Mouse (Mus musculus) right cerebral cortex, postnatal 10 days (tissue): Measurements from ENCODE around the gene Dnph1.

Experiments used
- DNase-seq, 2 experiments: peaks; one replicate each; pipeline ENCODE4 v3.0.0; 2021; ENCODE audit warnings: low spot score in 2 of 2

The Dnph1 gene

GRCm38 (mm10) chr17:46503847-46504638 is 7.5 kb downstream of the Dnph1 start:
- DNase-seq = no peak

DNA sequence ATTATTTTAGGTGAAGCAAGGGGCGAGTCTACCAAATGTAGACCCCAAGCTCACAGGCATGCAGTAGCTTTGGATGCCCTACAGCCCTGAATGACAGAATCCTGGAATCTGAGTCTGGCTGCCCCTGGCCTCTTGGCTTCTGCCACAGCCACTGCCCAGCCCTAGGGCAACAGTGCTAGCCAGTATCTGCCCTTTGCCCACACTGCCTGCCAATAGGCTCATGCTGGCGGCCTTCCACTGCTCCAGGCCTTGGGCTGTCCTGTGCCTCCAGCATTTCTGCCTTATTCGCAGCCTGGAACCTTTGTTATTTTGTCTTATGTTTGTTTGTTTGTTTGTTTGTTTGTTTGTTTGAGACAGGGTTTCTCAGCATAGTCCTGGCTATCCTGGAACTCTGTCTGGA is 9.1 kb downstream of the Dnph1 start:
- DNase-seq = no peak

GRCm38 (mm10) chr17:46511059-46511710 is 14.7 kb downstream of the Dnph1 start:
- no peak for DNase-seq

GRCm38 (mm10) chr17:46513329-46513728 is 16.8 kb downstream of the Dnph1 start:
- DNase-seq = no peak

DNA sequence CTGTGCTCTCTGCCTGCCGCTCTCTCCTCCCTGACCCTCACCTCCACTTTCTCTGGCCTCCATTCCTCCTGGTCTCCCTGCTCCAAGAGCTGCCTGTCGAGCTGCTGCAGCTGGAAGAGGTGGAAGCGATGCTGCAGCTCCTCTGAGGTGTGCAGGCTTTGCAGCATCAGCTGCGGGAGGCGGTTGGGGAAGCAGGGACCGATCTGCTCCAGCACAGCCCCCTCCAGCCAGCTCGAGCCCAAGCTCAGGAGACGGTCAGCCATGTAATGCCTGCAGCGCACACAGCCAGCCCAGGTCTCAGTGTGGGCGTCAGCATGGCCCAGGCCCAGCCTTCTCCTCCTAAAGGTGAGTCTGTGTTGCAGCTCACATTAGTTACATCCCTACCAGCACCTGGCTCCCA is 23.5 kb downstream of the Dnph1 start:
- no peak for DNase-seq

- no peak for DNase-seq
Observed at GRCm38 (mm10) chr17:46520385-46520979, 24.0 kb downstream of the Dnph1 start.

DNA sequence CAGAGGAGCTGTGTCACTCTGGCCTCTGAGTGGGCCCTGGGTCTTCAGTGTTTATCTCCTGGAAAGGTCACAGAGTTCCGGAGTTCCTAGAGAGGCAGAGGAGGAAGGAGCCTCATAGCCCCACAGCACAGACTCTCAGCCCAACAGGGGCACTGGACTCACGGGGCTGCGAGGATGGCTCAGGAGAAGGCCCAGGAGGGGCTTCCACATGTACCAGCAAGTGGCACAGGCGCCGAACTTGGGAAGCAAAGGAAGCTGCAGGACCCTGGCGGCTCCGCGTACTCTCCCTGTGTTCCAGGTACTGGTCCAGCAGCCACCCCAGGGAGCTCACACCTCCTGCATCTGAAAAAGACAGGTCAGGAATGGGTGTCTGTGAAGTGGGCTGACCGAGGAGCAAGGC is 24.7 kb downstream of the Dnph1 start:
- DNase-seq = no peak

DNA sequence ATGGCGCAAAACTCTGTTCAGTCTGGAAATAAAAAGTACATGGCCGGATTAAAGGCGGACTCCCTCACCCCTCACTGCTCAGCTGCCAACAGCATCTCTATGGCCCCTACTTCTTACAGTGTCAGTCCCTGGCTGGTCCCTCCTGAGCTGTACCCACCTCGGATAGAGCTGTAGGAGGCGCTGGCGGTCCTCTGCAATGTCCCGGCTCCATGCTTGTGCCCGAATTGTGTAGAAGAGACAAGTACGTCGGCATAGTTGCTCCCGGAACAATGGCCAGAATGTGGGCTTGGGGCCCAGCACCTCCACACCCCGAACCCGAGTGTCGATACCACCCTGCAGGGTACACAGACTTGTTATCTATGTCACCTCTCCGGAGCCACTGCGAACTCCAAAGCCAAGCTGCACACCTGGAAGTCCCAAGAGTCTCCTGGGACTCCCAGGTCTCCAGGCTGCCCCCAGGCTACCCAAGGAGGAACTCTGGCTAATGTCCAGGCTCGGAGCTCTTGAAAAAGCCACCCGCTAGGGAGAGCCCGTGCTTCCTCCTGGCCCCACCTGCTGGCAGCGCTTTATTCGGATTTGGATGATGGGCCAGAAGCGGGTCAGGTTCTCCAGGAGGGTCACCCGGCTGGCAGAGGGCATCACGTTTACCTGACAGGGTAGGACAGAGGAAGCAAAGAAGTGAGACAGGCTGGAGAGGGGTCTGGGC is 25.6 kb downstream of the Dnph1 start:
- DNase-seq = peak in 1 of 2 experiments; percentile 28

- peak in 1 of 2 experiments; percentile 28 for DNase-seq
Observed at GRCm38 (mm10) chr17:46525065-46525464, 28.6 kb downstream of the Dnph1 start.

DNA sequence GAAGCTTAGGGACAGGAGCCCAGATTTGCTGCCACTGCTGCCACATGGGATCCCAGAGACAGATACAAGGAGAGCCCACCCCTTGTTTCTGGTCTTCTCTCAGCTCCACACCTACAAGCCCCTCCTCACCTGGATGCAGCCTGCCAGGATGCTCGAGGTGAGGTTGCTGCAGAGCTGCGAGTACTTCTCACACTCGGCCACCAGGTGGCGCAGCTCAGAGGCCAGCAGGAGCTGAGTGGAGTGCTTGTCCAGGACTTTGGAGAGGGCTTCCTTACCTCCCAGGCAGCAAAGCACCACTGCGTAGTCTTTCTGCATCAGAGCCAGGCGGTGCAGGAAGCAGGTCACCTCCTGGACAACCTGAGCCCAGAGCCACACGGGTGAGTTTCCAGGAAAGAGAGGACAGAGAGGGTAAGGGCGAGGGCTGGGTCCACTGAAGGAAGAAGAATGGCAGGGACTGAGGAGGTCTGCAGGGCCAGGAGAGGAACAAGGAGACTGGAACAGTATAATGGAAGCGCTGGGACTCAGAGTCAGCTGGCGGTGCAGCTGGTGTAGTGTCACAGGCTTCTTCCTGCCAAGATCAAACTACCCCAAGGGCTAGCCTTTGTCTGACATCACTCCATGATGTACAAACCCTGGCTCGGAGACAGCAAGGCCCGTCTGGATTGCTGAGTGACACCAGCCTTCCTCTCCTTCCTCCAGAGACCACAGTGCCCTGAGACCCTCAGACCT is 29.2 kb downstream of the Dnph1 start:
- peak; percentile 64 to 81 for DNase-seq

DNA sequence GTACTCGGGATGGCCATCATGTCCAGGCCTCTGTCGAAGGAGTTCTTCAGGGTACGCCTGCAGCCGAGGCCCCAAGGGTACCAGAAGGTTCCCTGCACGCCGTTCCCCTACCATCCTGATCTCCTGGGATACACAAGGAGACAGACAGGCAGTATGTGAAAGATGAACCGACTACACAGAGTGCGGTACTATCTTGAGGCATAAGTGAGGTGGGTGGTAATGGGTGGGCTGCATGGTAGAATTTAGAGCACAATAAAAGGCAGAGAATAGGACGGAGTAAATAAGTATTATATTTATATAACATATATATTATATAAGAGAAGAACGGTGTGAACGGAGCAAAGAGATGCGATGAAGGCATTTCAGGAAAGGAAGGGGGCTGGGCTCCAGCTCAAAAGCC is 47.1 kb downstream of the Dnph1 start:
- peak in 1 of 2 experiments; percentile 35 for DNase-seq

DNA sequence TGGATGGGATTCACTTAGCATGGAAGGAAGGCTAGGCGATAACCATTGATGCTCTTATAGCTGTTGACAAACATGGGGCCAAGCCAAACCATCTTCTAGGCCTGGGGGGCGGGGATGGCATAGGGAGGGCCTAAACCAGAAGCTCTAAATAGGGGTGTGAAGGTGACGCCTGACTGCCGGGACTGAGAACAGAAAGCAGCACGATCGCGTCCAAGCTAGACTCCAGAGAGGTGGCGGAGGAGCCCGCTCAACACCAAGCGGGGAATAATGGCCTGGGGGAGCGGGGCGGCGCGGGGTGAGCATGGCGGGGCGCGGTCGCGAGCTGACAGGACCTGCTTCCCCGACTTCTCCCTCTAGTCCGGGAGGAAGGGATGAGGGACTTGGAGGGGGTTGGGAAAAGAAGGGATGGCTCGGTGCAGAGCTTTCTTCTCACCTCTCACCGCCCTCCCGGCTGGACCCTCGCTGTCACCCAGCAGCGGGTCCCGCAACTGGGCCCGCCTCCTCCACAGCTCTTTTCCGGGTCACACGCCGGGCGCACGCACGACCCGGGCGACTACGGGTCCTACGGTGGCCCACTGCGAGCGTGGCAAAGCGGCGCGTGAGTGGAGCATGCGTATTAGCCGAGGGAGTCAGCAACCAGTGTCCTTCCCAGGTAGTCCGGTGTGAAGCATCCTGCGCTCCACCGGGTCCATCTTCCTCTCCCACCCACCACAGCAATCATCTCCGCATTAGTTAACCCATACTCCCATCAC is 49.5 kb downstream of the Dnph1 start, which contains the start of gene Cul9:
Gene Cul9, minus strand, starts transcription at position 576 of the 752 bp plus-strand sequence.
- peak; percentile 93 to 94 for DNase-seq

DNA sequence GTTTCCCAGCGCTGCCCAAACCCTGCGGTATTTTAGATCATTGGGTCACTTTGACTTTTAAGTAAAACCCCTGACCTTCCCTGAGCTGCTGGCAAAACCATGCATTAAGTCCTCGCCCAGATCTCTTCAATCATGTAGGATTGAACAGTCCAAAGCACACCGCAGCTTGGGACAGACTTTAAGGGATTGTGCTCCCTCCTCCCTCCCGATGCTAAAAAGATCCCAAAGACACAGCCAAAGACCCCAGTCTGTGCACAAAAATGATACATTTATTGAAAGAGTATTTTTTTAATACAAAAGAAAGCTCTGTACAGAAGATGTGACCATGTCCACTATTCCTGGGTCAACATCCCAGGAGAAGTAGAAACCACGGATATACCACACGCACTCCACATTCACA is 50.1 kb downstream of the Dnph1 start:
- no peak for DNase-seq

- DNase-seq = peak; percentile 48 to 57
Observed at GRCm38 (mm10) chr17:46546995-46547394, 50.5 kb downstream of the Dnph1 start.

GRCm38 (mm10) chr17:46547923-46548322 is 51.4 kb downstream of the Dnph1 start:
- no peak for DNase-seq

DNA sequence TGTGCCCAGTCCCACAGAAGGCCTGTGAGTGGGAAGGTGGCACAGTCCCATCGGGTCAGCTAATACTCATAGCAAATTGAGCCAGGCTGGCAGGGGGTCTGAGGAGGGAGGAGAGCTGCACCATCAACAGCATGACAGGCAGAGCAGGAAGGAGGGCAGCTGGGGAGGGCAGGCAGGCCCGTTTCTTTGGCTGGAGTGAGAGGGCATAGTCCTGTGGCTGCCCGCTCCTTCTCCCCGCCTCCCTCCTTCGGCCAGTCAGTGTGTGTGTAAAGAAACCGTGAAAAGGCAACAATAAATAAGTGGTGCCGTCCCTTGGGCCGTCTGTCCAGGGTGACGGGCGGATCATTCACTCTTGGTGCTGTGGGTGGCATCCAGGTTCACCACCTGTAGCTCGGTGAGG is 52.2 kb downstream of the Dnph1 start:
- DNase-seq = no peak

DNA sequence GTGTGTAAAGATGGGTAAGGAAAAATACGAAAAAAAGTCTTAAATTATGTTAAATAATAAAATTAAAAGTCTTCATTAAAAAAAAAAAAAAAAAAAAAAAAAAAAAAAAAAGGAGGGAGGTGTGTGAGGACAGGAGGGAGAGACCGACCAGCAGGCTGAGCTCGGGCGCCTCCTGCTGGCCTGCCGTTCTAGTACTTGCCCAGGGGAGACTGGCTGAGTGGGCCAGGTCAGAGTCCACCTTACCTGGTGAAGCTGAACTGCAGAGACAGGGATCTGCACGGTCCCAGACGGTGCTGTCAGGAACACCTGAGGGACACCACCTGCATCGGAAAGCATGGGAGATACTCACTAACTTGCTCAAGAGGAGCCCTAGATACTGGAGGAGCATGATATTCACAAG is 52.7 kb downstream of the Dnph1 start:
- DNase-seq = peak in 1 of 2 experiments; percentile 59
